Mouse (Mus musculus) embryonic facial prominence, embryonic 11.5 days (tissue): ENCODE data around the gene Hipk3. TPM values are rescaled to one million over a fixed set of nuclear protein-coding genes. Genes with fewer than 3 reads are reported as not detected.

Experiments used
- ATAC-seq: fragments of 200-750 bp; cut with Nextera tagmentation; replicated peaks from 2 replicates; pipeline ENCODE4 v1.8.0; 2017; ENCODE audit warnings: low read depth; ENCODE audit not compliant: insufficient number of reproducible peaks, low FRiP score, low TSS enrichment
- DNase-seq: peaks from one replicate; pipeline ENCODE4 v3.0.0-alpha.2; 2015; ENCODE audit warnings: low spot score
- H3K27ac ChIP-seq: fragments of 300-500 bp; sonication (generic); replicated peaks from 2 replicates; pipeline ENCODE4 v1.5.1; 2014; ENCODE audit warnings: mild to moderate bottlenecking, low read depth, low read length, control low read depth
- H3K27me3 ChIP-seq: fragments of 300-500 bp; sonication (generic); 2 replicates; pipeline ENCODE4 v1.6.1; 2014; ENCODE audit warnings: mild to moderate bottlenecking, low read length, moderate library complexity, mixed read lengths; ENCODE audit not compliant: control insufficient read depth, insufficient read depth
- H3K36me3 ChIP-seq: fragments of 300-500 bp; sonication (generic); replicated peaks from 2 replicates; pipeline ENCODE4 v1.6.1; 2014; ENCODE audit warnings: low read depth, mild to moderate bottlenecking, low read length, moderate library complexity, mixed read lengths; ENCODE audit not compliant: control insufficient read depth, insufficient read depth
- H3K4me1 ChIP-seq: fragments of 300-500 bp; sonication (generic); 2 replicates; pipeline ENCODE4 v1.6.1; 2014; ENCODE audit warnings: low read length, mixed read lengths; ENCODE audit not compliant: control insufficient read depth, insufficient read depth
- H3K4me2 ChIP-seq: fragments of 300-500 bp; sonication (generic); 2 replicates; pipeline ENCODE4 v1.6.1; 2014; ENCODE audit warnings: low read depth, mild to moderate bottlenecking, control low read depth, low read length, moderate library complexity
- H3K4me3 ChIP-seq: fragments of 300-500 bp; sonication (generic); 2 replicates; pipeline ENCODE4 v1.5.1; 2014; ENCODE audit warnings: low read depth, low read length, control low read depth
- H3K9ac ChIP-seq: fragments of 300-500 bp; sonication (generic); replicated peaks from 2 replicates; pipeline ENCODE4 v1.6.1; 2014; ENCODE audit warnings: mild to moderate bottlenecking, control low read depth, low read length
- H3K9me3 ChIP-seq: fragments of 300-500 bp; sonication (generic); replicated peaks from 2 replicates; pipeline ENCODE4 v1.6.1; 2016; ENCODE audit warnings: mild to moderate bottlenecking, low read length, inconsistent platforms, mixed read lengths; ENCODE audit not compliant: control insufficient read depth
- WGBS: fragments of 180-500 bp; shearing (Covaris S2); extraction: QIAGEN DNeasy Blood & Tissue Kit; methylation state at CpG from one replicate; pipeline ENCODE4 v1.1.7; 2014; 5-methylcytosine and 5-hydroxymethylcytosine counted together
- polyA plus RNA-seq: library from polyadenylated mRNA; unstranded; fragments of >200 nt; fragmentation: Nextera tagmentation; extraction: Ambion mirVana; gene quantifications from 2 replicates; pipeline ENCODE4 v1.2.1, GENCODE M21; 2014

The Hipk3 gene
- polyA plus RNA-seq, 1 experiment from 2014 or later, result 17.5 TPM

DNA sequence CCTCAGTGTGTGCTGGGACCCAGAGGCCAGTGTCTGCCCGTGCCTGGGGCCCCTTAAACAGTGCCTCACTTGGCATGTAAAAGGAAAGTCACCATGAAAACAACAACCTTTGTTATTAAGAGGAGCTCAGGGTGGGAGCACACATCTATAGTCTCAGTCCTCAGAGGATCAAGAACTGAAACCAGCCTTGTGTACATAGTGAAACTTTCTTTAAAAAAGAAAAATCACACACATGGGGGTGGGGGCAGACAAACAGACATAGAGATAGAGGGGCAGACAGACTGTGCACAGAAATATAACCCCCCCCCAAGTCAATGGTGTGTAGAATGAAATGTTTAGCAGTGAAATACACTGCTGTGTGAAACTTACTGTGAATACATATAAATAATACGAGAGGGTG, 99.5 kb downstream of the Hipk3 start:
- Histone ChIP-seq H3K9ac (no peak overlapping the region), H3K4me2 (no peak overlapping the region), H3K27ac (no peak overlapping the region), H3K27me3 (no peaks in the 10 kb centered on the region), H3K9me3 (no peaks in the 10 kb centered on the region), H3K4me3 (no peak overlapping the region), H3K36me3 (no peaks in the 10 kb centered on the region), H3K4me1 (no peaks in the 10 kb centered on the region)
- WGBS, result 50% methylated on average over 2 of the region's 2 CpGs
- ATAC-seq (no peak), DNase-seq (no peak)

- WGBS, result 81% methylated on average over 4 of the region's 4 CpGs
- no peak for ATAC-seq
- Histone ChIP-seq H3K27me3 (no peaks in the 10 kb centered on the region), H3K9ac (no peak overlapping the region), H3K27ac (no peak overlapping the region), H3K36me3 (no peaks in the 10 kb centered on the region), H3K4me1 (no peaks in the 10 kb centered on the region), H3K4me3 (no peak overlapping the region), H3K4me2 (no peak overlapping the region), H3K9me3 (no peaks in the 10 kb centered on the region)
- DNase-seq, result no peak
These were observed 101.4 kb downstream of the Hipk3 start for GRCm38 (mm10) chr2:104392700-104393312.

- H3K27ac ChIP-seq, result no peak overlapping the region
- no peak overlapping the region for H3K9ac ChIP-seq
- H3K27me3 ChIP-seq, result no peaks in the 10 kb centered on the region
- no peak overlapping the region for H3K4me3 ChIP-seq
- H3K36me3 ChIP-seq, result no peaks in the 10 kb centered on the region
- H3K9me3 ChIP-seq, result no peaks in the 10 kb centered on the region
- DNase-seq, result no peak
- no peak for ATAC-seq
- H3K4me1 ChIP-seq, result no peaks in the 10 kb centered on the region
- H3K4me2 ChIP-seq, result no peak overlapping the region
- WGBS, result 94% methylated on average over 11 of the region's 11 CpGs
These were observed 105.0 kb downstream of the Hipk3 start for GRCm38 (mm10) chr2:104389231-104389630.

- Histone ChIP-seq H3K9me3 (no peaks in the 10 kb centered on the region), H3K36me3 (no peaks in the 10 kb centered on the region), H3K4me1 (no peaks in the 10 kb centered on the region), H3K4me2 (no peak overlapping the region), H3K4me3 (no peak overlapping the region), H3K9ac (no peak overlapping the region), H3K27me3 (no peaks in the 10 kb centered on the region), H3K27ac (no peak overlapping the region)
- no peak for DNase-seq
- no peak for ATAC-seq
- 86% methylated on average over 2 of the region's 2 CpGs for WGBS
These were observed 108.3 kb downstream of the Hipk3 start for GRCm38 (mm10) chr2:104385941-104386340.

GRCm38 (mm10) chr2:104383589-104383988, 110.7 kb downstream of the Hipk3 start:
- 90% methylated on average over 4 of the region's 4 CpGs for WGBS

DNA sequence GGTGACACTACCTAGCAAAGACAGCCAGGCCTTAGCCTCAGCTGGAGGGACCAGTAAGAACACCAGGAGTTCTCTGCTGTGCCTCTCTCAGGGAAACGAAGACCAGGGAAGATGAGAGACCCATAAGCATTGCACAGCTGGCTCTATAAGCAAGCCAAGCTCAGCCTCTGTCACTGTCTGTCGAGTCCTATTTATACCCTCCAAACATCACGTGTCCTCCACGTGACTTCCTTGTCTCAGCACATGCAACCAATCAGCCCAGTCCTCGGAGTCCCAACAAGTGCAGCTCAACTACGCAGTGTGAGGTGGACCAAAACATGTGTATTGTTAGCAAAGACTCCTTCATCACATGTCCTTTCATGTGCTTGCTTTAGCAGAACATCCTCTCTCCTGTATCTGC, 111.4 kb downstream of the Hipk3 start:
- Histone ChIP-seq H3K27ac (no peak overlapping the region), H3K4me1 (no peaks in the 10 kb centered on the region), H3K4me2 (no peak overlapping the region), H3K9ac (no peak overlapping the region), H3K27me3 (no peaks in the 10 kb centered on the region), H3K4me3 (no peak overlapping the region), H3K9me3 (no peaks in the 10 kb centered on the region), H3K36me3 (no peaks in the 10 kb centered on the region)
- WGBS, result 83% methylated on average over 6 of the region's 6 CpGs
- ATAC-seq (no peak), DNase-seq (no peak)

More at GRCm38 (mm10) chr2:104383589-104383988, 110.7 kb downstream of the Hipk3 start:
- no peaks in the 10 kb centered on the region for H3K27me3 ChIP-seq
- no peaks in the 10 kb centered on the region for H3K36me3 ChIP-seq
- no peak overlapping the region for H3K4me2 ChIP-seq
- H3K27ac ChIP-seq, result no peak overlapping the region
- no peaks in the 10 kb centered on the region for H3K9me3 ChIP-seq
- H3K4me3 ChIP-seq, result no peak overlapping the region
- DNase-seq (no peak), ATAC-seq (no peak)
- no peak overlapping the region for H3K9ac ChIP-seq
- H3K4me1 ChIP-seq, result no peaks in the 10 kb centered on the region

- DNase-seq, result no peak
- H3K4me3 ChIP-seq, result no peak overlapping the region
- 18% methylated on average over 7 of the region's 7 CpGs for WGBS
- H3K4me1 ChIP-seq, result no peaks in the 10 kb centered on the region
- ATAC-seq, result no peak
- no peak overlapping the region for H3K4me2 ChIP-seq
- no peak overlapping the region for H3K9ac ChIP-seq
- H3K27me3 ChIP-seq, result no peaks in the 10 kb centered on the region
- no peaks in the 10 kb centered on the region for H3K36me3 ChIP-seq
- no peak overlapping the region for H3K27ac ChIP-seq
- H3K9me3 ChIP-seq, result no peaks in the 10 kb centered on the region
These were observed 114.9 kb downstream of the Hipk3 start for GRCm38 (mm10) chr2:104379304-104379703.

GRCm38 (mm10) chr2:104378791-104379190, 115.5 kb downstream of the Hipk3 start:
- no peak overlapping the region for H3K27ac ChIP-seq
- H3K36me3 ChIP-seq, result no peaks in the 10 kb centered on the region
- no peak for DNase-seq
- no peaks in the 10 kb centered on the region for H3K4me1 ChIP-seq
- 6% methylated on average over 3 of the region's 3 CpGs for WGBS
- no peak overlapping the region for H3K9ac ChIP-seq
- no peaks in the 10 kb centered on the region for H3K9me3 ChIP-seq
- no peak for ATAC-seq
- H3K4me2 ChIP-seq, result no peak overlapping the region
- H3K27me3 ChIP-seq, result no peaks in the 10 kb centered on the region
- no peak overlapping the region for H3K4me3 ChIP-seq
